Mouse (Mus musculus): ENCODE measurements around the gene Ehbp1.
A peak's percentile ranks its signal among the peaks of the same experiment; 100 is the strongest.

Gene Ehbp1

DNA sequence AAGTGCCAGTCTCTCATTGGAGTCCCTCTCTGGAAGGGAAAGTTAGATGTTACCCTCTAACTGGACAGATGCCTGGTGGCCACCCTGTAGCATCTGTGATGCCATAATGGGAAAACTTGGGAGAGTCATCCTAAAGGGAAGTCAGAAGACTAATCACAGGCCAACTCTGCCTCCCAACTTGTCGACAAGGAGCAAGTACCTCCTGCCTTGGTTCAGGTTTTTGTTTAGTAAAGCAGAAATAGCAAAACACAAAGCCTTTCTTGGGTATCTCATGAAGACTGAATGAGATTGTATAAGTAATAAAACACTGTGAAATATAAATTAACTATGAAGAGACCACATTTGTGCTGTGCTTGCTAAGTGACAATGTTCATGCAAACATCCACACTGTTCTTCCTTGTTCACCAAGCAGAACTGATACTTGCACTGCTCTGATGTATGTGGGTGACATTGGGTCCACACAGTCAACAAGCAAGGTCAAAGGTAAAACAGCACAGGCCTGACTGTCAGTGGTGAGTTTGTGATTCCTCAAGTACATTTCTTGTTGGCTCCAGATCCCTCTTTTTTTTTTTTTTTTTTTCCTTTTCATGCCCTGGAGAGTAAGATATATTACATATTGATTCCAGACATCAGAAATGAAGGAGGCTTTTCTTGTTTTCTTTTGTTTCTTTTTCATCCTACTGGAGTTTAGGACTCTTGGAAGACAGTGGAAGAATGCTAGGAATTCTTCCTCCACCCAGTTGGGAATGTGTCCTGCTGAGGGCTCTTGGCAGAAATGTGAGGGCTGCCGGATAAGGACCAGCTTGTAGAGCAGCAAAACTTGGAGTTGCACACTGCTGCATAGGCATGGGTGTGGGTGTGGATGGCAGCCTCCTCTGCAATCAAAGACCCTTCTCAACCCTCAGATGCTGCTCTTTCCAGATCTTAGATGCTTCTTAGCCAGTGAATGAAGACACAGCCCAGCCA, at the start of gene Ehbp1:
Gene Ehbp1 (minus strand): TSS at position 51 of the 966 bp plus-strand sequence.
- DNase-seq (ENCODE audit: low spot score): no peak

DNA sequence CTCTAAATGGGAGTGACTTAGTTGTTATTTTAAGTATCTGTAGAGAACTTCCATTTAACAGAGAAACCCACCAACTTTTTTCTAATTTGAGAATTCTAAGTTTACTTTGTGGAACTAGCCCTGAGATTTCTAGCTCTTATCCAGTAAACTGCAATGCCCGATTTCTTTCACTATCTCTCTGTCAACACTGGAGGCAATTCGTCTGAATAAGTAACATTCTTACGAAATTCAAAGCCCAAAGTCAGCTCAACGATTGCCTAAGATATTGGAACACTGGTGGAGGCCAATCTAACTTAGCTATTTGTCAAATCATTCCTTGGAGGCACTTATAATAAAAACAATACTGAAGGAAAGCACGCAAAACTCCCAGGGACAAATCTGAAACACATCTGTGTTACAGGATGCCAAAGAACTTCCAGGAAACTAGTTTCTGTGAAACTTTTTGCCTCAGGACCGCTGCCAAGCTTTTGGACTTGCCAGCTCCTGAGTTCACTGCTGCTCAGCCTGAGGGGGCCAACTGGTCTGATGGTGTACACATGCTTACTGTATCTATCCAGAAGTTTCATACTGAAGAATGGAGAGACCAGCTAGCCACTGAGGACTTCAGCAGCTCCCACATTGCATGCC, 45.5 kb upstream of the Ehbp1 start:
- peak; percentile 13 for DNase-seq (ENCODE audit: low spot score)

DNA sequence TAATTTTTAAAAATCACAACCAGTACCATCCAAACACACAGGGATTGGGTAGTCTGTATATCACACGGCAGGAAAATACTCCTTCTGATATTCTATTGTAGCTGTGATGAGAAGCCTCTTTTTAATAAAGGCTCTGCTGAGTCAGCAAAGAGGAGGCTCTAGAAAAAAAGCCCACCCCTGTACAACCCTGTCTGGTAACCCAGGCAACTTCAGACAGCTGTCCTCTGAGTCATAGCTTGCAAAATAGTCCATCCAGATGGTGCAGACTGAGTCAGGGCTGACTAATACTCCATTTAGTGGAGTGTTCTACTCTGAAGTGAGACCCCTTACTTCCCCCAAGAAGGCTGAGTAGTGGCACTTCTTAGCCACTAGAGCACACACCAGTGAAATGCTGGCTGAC, 41.4 kb upstream of the Ehbp1 start:
- no peak for DNase-seq (ENCODE audit: low spot score)

- no peak for DNase-seq (ENCODE audit: low spot score)
Measured at GRCm38 (mm10) chr11:22374811-22375210, 32.7 kb upstream of the Ehbp1 start.

GRCm38 (mm10) chr11:22373290-22373674, 31.2 kb upstream of the Ehbp1 start:
- DNase-seq (ENCODE audit: low spot score): no peak

- no peak for DNase-seq (ENCODE audit: low spot score)
Measured at GRCm38 (mm10) chr11:22372609-22373289, 30.7 kb upstream of the Ehbp1 start.

- DNase-seq (ENCODE audit: low spot score): no peak
Measured at GRCm38 (mm10) chr11:22369841-22370240, 27.7 kb upstream of the Ehbp1 start.

GRCm38 (mm10) chr11:22368621-22369020, 26.5 kb upstream of the Ehbp1 start:
- DNase-seq (ENCODE audit: low spot score): no peak

GRCm38 (mm10) chr11:22366486-22366885, 24.4 kb upstream of the Ehbp1 start:
- no peak for DNase-seq (ENCODE audit: low spot score)

GRCm38 (mm10) chr11:22353962-22354621, 12.0 kb upstream of the Ehbp1 start:
- no peak for DNase-seq (ENCODE audit: low spot score)

GRCm38 (mm10) chr11:22349945-22350344, 7.9 kb upstream of the Ehbp1 start:
- no peak for DNase-seq (ENCODE audit: low spot score)

DNA sequence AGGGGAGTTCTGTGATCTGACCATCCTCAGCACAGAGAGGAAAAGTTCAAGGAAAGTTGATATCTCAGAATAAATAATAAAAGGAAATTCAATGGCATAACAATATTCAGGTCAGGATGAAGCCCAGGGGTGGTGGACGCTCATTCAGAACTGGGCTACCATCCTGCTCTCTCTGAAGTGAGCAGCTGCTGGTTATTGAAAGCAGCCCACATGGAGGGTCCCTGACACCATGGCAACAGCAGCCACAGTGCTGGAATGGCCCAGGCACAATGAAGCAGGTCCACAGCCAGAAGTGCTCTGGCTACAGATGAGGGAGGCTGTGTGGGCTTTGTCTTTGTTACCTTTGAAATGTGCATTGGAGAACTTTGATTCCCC, 6.4 kb upstream of the Ehbp1 start:
- DNase-seq (ENCODE audit: low spot score): no peak

- DNase-seq (ENCODE audit: low spot score): no peak
Measured at GRCm38 (mm10) chr11:22347651-22348535, 5.8 kb upstream of the Ehbp1 start.

GRCm38 (mm10) chr11:22327302-22327910, 14.7 kb downstream of the Ehbp1 start:
- DNase-seq (ENCODE audit: low spot score): no peak

DNA sequence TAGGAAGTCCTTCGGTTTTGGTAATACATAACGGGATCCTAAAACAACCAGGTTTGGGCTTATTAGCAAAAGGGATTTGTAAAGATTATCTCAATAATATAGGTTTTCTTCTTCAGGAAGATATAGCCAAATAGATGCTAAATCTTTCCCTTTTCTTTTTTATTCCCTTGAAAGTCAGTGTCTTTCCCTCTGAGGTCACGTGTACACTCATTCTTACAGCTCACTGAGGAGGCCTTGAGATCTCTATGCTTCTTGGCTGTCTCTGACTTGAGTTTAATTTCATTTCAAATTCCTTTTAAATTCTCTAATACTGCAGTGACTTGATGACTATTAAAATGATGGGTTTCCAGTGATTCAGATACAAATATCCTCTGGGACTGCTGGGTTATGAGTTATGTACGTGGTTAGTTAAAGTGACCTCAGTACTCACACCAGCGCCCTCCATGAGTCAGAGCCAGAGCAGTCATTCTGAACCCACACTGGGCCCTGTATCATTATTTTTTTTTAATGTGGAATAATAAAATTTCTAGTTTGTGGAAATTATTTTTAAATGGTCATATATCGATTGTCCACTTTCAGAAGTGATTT, 24.2 kb downstream of the Ehbp1 start:
- DNase-seq (ENCODE audit: low spot score): no peak

- no peak for DNase-seq (ENCODE audit: low spot score)
Measured at GRCm38 (mm10) chr11:22315801-22316200, 26.3 kb downstream of the Ehbp1 start.

DNA sequence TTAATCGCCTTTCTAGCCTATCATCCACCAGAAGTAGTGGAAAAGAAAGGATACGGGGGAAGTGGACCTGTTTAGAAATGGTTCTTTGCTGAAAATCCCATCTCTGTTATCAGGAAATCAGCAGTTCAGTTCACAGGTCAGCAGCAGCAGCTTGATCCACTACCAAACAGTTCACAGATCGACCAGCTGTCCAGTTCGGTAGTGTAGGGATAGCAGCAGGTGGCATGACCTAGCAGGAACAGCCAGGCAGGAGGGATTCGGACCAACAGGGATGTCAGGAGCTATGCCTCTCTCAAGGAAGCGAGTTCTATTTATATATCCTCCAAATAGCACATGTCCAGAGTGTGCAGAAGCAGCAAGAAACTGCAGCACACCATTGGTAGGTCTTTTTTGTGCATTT, 40.9 kb downstream of the Ehbp1 start:
- DNase-seq (ENCODE audit: low spot score): no peak

- no peak for DNase-seq (ENCODE audit: low spot score)
Measured at GRCm38 (mm10) chr11:22289164-22289563, 52.9 kb downstream of the Ehbp1 start.

- no peak for DNase-seq (ENCODE audit: low spot score)
Measured at GRCm38 (mm10) chr11:22287513-22287900, 54.6 kb downstream of the Ehbp1 start.

DNA sequence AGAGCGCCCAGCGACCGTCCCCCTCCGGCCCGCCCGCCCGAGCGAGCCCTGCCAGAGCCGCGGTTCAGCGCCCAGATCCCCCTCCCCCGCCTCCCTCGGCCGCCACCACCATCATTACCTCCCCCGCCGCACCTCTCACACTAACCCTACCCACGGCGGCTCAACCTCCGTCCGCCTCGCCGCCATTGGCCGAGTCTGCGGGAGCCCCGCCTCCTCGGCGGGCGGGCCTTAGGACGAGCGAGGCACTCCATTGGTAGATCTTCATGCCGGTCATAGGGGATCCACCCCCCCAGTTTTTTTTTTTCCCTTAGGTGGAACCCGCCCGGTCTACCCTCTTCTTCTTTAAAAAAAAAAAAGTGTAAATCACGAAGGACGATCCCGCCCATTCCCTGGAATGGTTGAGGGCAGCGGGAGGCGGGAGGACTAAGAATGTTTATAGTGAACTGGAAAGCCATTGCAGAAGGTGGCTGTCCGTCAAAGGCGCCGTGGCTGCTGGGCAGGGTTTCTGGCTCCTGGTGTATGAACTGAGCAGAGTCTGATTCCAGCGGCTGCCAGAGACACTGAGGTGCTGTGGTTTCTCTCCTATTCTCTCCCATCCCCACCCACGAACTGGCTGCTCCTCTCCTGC, 55.1 kb downstream of the Ehbp1 start:
- peak; percentile 98 for DNase-seq (ENCODE audit: low spot score)

Data from ovary, postnatal 14 days (tissue).